Mouse (Mus musculus) E14TG2a.4 (cell line): ENCODE data around the gene Slc26a6.

Source experiments
- H3K27me3 ChIP-seq: 2 replicates; pipeline ENCODE4 v1.6.1; 2014; ENCODE audit warnings: low read length, control low read depth; ENCODE audit not compliant: insufficient read depth
- H3K36me3 ChIP-seq: 2 replicates; pipeline ENCODE4 v1.6.1; 2014; ENCODE audit warnings: low read length, control low read depth; ENCODE audit not compliant: insufficient read depth
- H3K4me1 ChIP-seq: replicated peaks from 2 replicates; pipeline ENCODE4 v1.6.1; 2014; ENCODE audit warnings: low read depth, low read length, control low read depth
- H3K4me3 ChIP-seq: replicated peaks from 2 replicates; pipeline ENCODE4 v1.5.1; 2014; ENCODE audit warnings: mild to moderate bottlenecking, low read length
- H3K9me3 ChIP-seq: 2 replicates; pipeline ENCODE4 v1.6.1; 2014; ENCODE audit warnings: low read length, control low read depth
- CTCF ChIP-seq: conservative IDR thresholded peaks from 2 replicates; pipeline ENCODE4 v1.5.1; 2014; ENCODE audit warnings: low read length
- NANOG ChIP-seq: IDR thresholded peaks from 2 replicates; pipeline ENCODE4 v1.6.1; 2014; ENCODE audit warnings: borderline replicate concordance, low read length, mixed read lengths
- POU5F1 ChIP-seq: IDR thresholded peaks from 2 replicates; pipeline ENCODE4 v1.6.1; 2014; ENCODE audit warnings: low read length, borderline replicate concordance

Gene Slc26a6

GRCm38 (mm10) chr9:108854241-108854696 lies 1.2 kb downstream of the Slc26a6 start:
- Histone ChIP-seq H3K9me3 (no peaks in the 10 kb centered on the region), H3K36me3 (peaks cover 38% of the 10 kb centered on the region), H3K27me3 (peaks cover 11% of the 10 kb centered on the region), H3K4me1 (peaks cover 51% of the 10 kb centered on the region), H3K4me3 (peak overlapping the region; percentile 99)
- TF ChIP-seq CTCF (no peak), NANOG (no peak), POU5F1 (no peak)

GRCm38 (mm10) chr9:108855335-108855734 lies 2.3 kb downstream of the Slc26a6 start:
- H3K4me3 ChIP-seq = peak overlapping the region; percentile 99
- peaks cover 49% of the 10 kb centered on the region for H3K36me3 ChIP-seq
- H3K4me1 ChIP-seq = peaks cover 43% of the 10 kb centered on the region
- no peaks in the 10 kb centered on the region for H3K9me3 ChIP-seq
- TF ChIP-seq CTCF (no peak), POU5F1 (no peak), NANOG (no peak)
- H3K27me3 ChIP-seq = peaks cover 11% of the 10 kb centered on the region

GRCm38 (mm10) chr9:108858792-108859527 lies 5.9 kb downstream of the Slc26a6 start:
- peaks cover 11% of the 10 kb centered on the region for H3K27me3 ChIP-seq
- peaks cover 17% of the 10 kb centered on the region for H3K4me1 ChIP-seq
- H3K4me3 ChIP-seq = no peak overlapping the region
- H3K36me3 ChIP-seq = peaks cover 65% of the 10 kb centered on the region
- H3K9me3 ChIP-seq = no peaks in the 10 kb centered on the region
- TF ChIP-seq NANOG (no peak), POU5F1 (no peak), CTCF (no peak)

GRCm38 (mm10) chr9:108912308-108912707 lies 59.2 kb downstream of the Slc26a6 start:
- TF ChIP-seq NANOG = no peak
- TF ChIP-seq POU5F1 = no peak
- TF ChIP-seq CTCF = no peak
- Histone ChIP-seq H3K9me3 (no peaks in the 10 kb centered on the region), H3K4me3 (no peak overlapping the region), H3K4me1 (no peaks in the 10 kb centered on the region), H3K36me3 (no peaks in the 10 kb centered on the region), H3K27me3 (no peaks in the 10 kb centered on the region)

GRCm38 (mm10) chr9:108913161-108913560 lies 60.1 kb downstream of the Slc26a6 start:
- Histone ChIP-seq H3K27me3 (no peaks in the 10 kb centered on the region; the same call in 1 of the 2 replicates), H3K4me3 (no peak overlapping the region), H3K36me3 (no peaks in the 10 kb centered on the region), H3K4me1 (no peaks in the 10 kb centered on the region), H3K9me3 (no peaks in the 10 kb centered on the region)
- TF ChIP-seq POU5F1 = no peak
- no peak for TF ChIP-seq CTCF
- no peak for TF ChIP-seq NANOG

- TF ChIP-seq POU5F1 (no peak), NANOG (no peak), CTCF (no peak)
- H3K9me3 ChIP-seq = no peaks in the 10 kb centered on the region
- no peaks in the 10 kb centered on the region for H3K36me3 ChIP-seq
- H3K27me3 ChIP-seq = no peaks in the 10 kb centered on the region; the same call in 1 of the 2 replicates
- H3K4me3 ChIP-seq = no peak overlapping the region
- no peaks in the 10 kb centered on the region for H3K4me1 ChIP-seq
Observed at GRCm38 (mm10) chr9:108913621-108914020, 60.5 kb downstream of the Slc26a6 start.

GRCm38 (mm10) chr9:108914491-108914890 lies 61.4 kb downstream of the Slc26a6 start, which contains the start of gene Tmem89:
TSS of gene Tmem89 (plus strand) at chr9:108914619.
- H3K4me3 ChIP-seq = no peak within 1 kb of the TSS
- H3K4me1 ChIP-seq = no peaks in the 10 kb centered on the region
- H3K9me3 ChIP-seq = no peaks in the 10 kb centered on the region
- no peaks in the 10 kb centered on the region; the same call in 1 of the 2 replicates for H3K27me3 ChIP-seq
- TF ChIP-seq CTCF = no peak
- TF ChIP-seq POU5F1 = no peak
- TF ChIP-seq NANOG = no peak
- no peaks in the 10 kb centered on the region for H3K36me3 ChIP-seq

- no peaks in the 10 kb centered on the region for H3K36me3 ChIP-seq
- H3K27me3 ChIP-seq = 0 out of 2 replicates have a peak, but pooled peaks cover 1% of the 10 kb centered on the region
- H3K9me3 ChIP-seq = no peaks in the 10 kb centered on the region
- peaks cover 24% of the 10 kb centered on the region for H3K4me1 ChIP-seq
- TF ChIP-seq POU5F1 = no peak
- no peak overlapping the region for H3K4me3 ChIP-seq
Observed at GRCm38 (mm10) chr9:108925897-108926296, 72.8 kb downstream of the Slc26a6 start.

GRCm38 (mm10) chr9:108928424-108928823 lies 75.3 kb downstream of the Slc26a6 start:
- TF ChIP-seq NANOG (no peak), POU5F1 (no peak), CTCF (no peak)
- Histone ChIP-seq H3K36me3 (no peaks in the 10 kb centered on the region), H3K9me3 (no peaks in the 10 kb centered on the region), H3K4me3 (no peak overlapping the region), H3K4me1 (peaks cover 22% of the 10 kb centered on the region), H3K27me3 (no peaks in the 10 kb centered on the region)
